Mouse (Mus musculus): ENCODE measurements around the gene Ctnna3. TPM values are rescaled to one million over a fixed set of nuclear protein-coding genes. Genes with fewer than 3 reads are reported as not detected.

The Ctnna3 gene
- polyA plus RNA-seq, 1 experiment from 2014 or later: 0.55 TPM

DNA sequence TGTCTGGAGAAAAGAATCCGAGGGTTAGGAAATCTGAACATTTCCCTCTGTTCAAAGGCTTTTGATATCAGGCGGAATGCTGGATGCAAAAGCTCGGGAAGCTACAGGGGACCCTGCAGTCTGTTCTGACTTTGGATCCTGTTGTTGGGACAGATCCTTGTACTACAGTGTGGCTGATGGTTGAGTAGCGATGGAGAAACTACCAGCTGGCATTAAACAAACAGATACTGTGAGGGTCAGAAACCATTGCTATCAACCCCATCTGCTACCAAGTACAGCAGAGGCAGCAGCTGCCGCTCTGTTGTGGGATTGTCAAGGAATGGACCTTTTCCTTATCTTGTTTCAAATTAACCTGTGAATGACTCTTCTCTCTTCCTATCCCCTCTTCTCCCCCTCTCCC is 504.0 kb downstream of the Ctnna3 start:
- H3K36me3 ChIP-seq (ENCODE audit: insufficient read depth, low read length): no peaks in the 10 kb centered on the region
- H3K9ac ChIP-seq (replicated peaks; ENCODE audit: low read length): no peak overlapping the region
- no peaks in the 10 kb centered on the region for H3K9me3 ChIP-seq (ENCODE audit: low read length)
- H3K4me1 ChIP-seq (ENCODE audit: insufficient read depth, low read length): no peaks in the 10 kb centered on the region
- ATAC-seq (ENCODE audit: low FRiP score, low TSS enrichment): no peak
- no peak overlapping the region for H3K27ac ChIP-seq (ENCODE audit: low read length)
- no peak overlapping the region for H3K4me3 ChIP-seq (ENCODE audit: low read length)
- H3K4me2 ChIP-seq (replicated peaks; ENCODE audit: low read depth, low read length): no peak overlapping the region
- WGBS: 70% methylated on average over 5 of the region's 5 CpGs
- no peaks in the 10 kb centered on the region for H3K27me3 ChIP-seq (ENCODE audit: insufficient read depth, low read length)

DNA sequence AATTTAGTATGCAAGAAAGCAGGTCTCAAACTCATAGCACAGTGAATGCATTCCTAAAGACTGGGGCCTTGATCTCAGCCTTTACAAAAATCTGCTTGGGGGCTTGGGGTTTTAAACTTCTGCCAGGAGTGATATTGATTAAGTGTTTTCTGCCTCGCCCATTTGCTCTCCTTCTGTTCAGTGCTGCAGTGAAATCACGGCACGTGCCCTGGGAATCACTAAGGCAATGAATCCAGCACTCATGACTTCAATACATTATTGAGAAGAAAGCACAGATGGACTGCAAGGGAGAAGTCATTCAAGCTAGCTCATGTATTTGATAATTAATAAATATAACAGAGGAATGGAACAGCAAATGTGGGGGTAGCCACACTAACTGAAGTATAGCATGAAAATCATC is 515.6 kb downstream of the Ctnna3 start:
- Histone ChIP-seq H3K4me2 (replicated peaks; ENCODE audit: low read depth, low read length) (no peak overlapping the region), H3K9me3 (ENCODE audit: low read length) (no peaks in the 10 kb centered on the region), H3K27me3 (ENCODE audit: insufficient read depth, low read length) (no peaks in the 10 kb centered on the region)

DNA sequence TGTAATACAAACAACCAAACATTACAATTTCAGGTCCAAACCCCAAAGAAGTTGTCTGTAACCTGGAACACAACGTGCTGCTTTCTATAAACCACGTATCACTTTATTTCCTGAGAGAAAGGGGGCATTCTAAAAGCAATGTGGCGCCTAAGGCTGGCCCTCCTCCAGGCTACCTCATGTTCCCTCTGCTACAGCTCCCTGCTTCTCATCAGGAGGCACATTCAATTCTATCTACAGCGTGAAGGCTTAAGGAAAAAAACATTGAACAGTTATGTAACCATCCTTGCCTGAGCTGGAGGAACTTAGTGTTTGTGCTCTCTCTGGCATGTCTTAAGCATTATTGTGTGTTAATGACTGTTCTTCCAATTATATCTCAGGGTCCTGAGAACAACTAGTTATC is 517.4 kb downstream of the Ctnna3 start:
- no peak overlapping the region for H3K9ac ChIP-seq (replicated peaks; ENCODE audit: low read length)
- no peak overlapping the region for H3K4me2 ChIP-seq (replicated peaks; ENCODE audit: low read depth, low read length)
- no peaks in the 10 kb centered on the region for H3K36me3 ChIP-seq (ENCODE audit: insufficient read depth, low read length)
- 85% methylated on average over 4 of the region's 4 CpGs for WGBS
- H3K27me3 ChIP-seq (ENCODE audit: insufficient read depth, low read length): no peaks in the 10 kb centered on the region
- H3K9me3 ChIP-seq (ENCODE audit: low read length): no peaks in the 10 kb centered on the region
- no peaks in the 10 kb centered on the region for H3K4me1 ChIP-seq (ENCODE audit: insufficient read depth, low read length)
- ATAC-seq (ENCODE audit: low FRiP score, low TSS enrichment): no peak
- H3K4me3 ChIP-seq (ENCODE audit: low read length): no peak overlapping the region
- no peak overlapping the region for H3K27ac ChIP-seq (ENCODE audit: low read length)

More for the DNA sequence above, 515.6 kb downstream of the Ctnna3 start:
- Histone ChIP-seq H3K4me1 (ENCODE audit: insufficient read depth, low read length) (no peaks in the 10 kb centered on the region), H3K4me3 (ENCODE audit: low read length) (no peak overlapping the region), H3K36me3 (ENCODE audit: insufficient read depth, low read length) (no peaks in the 10 kb centered on the region), H3K9ac (replicated peaks; ENCODE audit: low read length) (no peak overlapping the region), H3K27ac (ENCODE audit: low read length) (no peak overlapping the region)
- 81% methylated on average over 3 of the region's 3 CpGs for WGBS
- no peak for ATAC-seq (ENCODE audit: low FRiP score, low TSS enrichment)

DNA sequence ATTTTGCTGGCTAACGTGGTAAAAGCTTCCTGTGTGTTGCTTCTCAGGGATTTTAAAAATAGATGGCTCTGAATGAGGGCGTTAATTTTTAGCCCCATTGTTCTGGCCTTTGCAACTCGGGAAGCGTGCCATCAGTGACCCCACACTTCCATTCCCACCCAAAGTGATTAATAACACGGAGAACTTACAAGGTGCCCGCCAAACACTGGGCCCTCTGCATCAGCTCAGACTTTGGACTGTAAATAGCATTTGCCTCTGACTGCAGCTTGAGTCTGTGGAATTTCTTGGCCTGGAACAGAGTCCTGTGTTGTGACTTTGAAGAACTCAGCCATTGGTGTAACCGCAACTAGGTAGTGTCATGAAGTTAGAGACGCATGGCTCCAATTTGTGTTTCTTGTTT is 521.0 kb downstream of the Ctnna3 start:
- H3K36me3 ChIP-seq (ENCODE audit: insufficient read depth, low read length): no peaks in the 10 kb centered on the region
- H3K9ac ChIP-seq (replicated peaks; ENCODE audit: low read length): no peak overlapping the region
- no peaks in the 10 kb centered on the region for H3K9me3 ChIP-seq (ENCODE audit: low read length)
- WGBS: 52% methylated on average over 8 of the region's 8 CpGs
- H3K4me1 ChIP-seq (ENCODE audit: insufficient read depth, low read length): no peaks in the 10 kb centered on the region
- H3K27ac ChIP-seq (ENCODE audit: low read length): no peak overlapping the region
- H3K4me3 ChIP-seq (ENCODE audit: low read length): no peak overlapping the region
- H3K4me2 ChIP-seq (replicated peaks; ENCODE audit: low read depth, low read length): no peak overlapping the region
- no peaks in the 10 kb centered on the region for H3K27me3 ChIP-seq (ENCODE audit: insufficient read depth, low read length)
- ATAC-seq (ENCODE audit: low FRiP score, low TSS enrichment): peak; percentile 63; the same call in 1 of the 2 replicates

DNA sequence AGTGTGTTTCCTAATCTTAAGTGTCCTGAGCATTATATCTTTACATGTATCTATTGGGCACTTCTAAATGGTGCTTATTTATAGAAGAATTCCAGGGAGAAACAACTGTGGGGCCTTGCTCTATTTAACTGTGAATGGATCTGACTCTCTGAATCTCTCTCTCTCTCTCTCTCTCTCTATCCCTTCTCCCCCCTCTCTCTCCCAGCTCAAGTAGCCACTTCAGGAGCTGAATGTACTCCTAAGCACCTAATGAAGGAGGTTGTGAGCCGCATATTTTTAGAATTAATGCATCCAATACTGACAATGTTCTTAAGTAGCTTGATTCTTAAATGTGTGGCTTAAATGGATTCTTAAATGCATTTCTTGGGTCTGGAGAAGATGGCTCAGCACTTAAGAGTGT is 521.6 kb downstream of the Ctnna3 start:
- Histone ChIP-seq H3K4me2 (replicated peaks; ENCODE audit: low read depth, low read length) (no peak overlapping the region), H3K9me3 (ENCODE audit: low read length) (no peaks in the 10 kb centered on the region), H3K4me1 (ENCODE audit: insufficient read depth, low read length) (no peaks in the 10 kb centered on the region), H3K27ac (ENCODE audit: low read length) (no peak overlapping the region), H3K4me3 (ENCODE audit: low read length) (no peak overlapping the region), H3K9ac (replicated peaks; ENCODE audit: low read length) (no peak overlapping the region), H3K36me3 (ENCODE audit: insufficient read depth, low read length) (no peaks in the 10 kb centered on the region), H3K27me3 (ENCODE audit: insufficient read depth, low read length) (no peaks in the 10 kb centered on the region)
- WGBS: 96% methylated on average over 1 of the region's 1 CpGs
- no peak for ATAC-seq (ENCODE audit: low FRiP score, low TSS enrichment)

DNA sequence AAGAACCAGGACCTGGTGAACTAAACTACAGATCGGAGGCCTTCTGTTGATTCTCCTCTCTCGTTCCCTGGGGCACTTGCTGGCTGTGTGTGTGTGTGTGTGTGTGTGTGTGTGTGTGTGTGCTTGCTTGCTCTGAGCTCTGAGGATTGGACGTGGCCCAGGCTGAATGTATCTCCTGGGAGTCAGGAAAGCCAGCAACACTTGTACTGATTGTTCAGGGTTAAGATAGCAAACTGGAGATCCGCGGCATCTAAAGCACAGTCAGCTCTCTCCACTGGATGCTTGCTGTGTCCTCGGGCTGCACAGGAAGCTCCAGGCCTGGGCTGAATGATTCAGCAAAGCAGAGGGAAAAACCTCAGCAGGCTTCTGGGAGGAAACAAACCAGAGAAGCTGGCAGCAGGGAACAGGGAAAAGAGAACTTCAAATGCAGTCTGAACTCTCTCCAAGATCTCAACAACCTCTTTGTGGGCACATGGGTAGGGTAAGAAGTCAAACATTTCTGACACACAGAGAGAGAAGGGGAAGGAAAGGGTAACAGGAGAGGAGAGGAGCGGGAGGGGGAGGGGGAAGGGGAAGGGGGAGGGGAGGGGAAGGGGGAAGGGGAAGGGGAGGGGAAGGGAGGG is 524.5 kb downstream of the Ctnna3 start:
- H3K4me3 ChIP-seq (ENCODE audit: low read length): no peak overlapping the region
- 16% methylated on average over 6 of the region's 7 CpGs for WGBS
- no peaks in the 10 kb centered on the region for H3K36me3 ChIP-seq (ENCODE audit: insufficient read depth, low read length)
- no peak overlapping the region for H3K27ac ChIP-seq (ENCODE audit: low read length)
- no peak overlapping the region for H3K4me2 ChIP-seq (replicated peaks; ENCODE audit: low read depth, low read length)
- H3K4me1 ChIP-seq (ENCODE audit: insufficient read depth, low read length): no peaks in the 10 kb centered on the region
- 0 out of 2 replicates have a peak, but pooled peaks have one; percentile 31 for ATAC-seq (ENCODE audit: low FRiP score, low TSS enrichment)
- H3K27me3 ChIP-seq (ENCODE audit: insufficient read depth, low read length): no peaks in the 10 kb centered on the region
- no peak overlapping the region for H3K9ac ChIP-seq (replicated peaks; ENCODE audit: low read length)
- H3K9me3 ChIP-seq (ENCODE audit: low read length): no peaks in the 10 kb centered on the region

DNA sequence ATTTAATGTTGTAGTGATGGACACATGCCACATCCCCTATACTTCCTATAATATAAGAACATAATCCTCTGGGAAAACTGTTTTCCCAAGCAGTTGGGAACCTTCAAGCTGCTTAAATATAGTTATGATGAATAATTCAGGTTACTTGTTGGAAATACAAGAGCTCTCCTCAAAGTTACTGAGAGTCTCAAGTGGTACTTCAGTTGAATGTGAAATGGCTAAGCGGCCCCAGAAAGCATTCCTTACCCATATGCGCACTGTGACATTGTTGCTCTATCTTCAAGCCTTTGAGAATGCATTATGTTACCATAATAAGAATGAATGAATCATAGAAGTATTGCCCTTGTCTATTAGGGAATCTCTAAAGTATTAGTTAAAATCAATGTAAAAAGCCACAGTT is 542.4 kb downstream of the Ctnna3 start:
- no peak for ATAC-seq (ENCODE audit: low FRiP score, low TSS enrichment)

DNA sequence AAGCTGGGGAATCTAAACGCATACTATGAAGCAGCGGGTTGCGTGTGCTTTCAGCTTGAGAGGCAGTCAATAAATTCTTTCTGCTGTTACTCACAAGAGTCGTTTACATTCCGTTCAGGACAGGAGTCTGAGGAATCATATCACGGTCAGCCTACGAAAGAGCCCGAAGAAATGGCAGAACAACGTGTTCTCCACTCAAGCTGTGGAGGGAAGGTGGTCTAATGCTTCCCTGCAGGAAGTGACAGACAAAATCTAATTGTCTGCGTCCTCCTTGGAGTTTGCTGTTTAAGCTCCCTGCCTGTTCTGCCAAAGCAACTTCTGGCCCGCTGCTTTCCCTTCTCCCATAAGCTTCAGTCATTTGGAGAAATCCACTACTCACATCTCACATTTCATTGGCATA is 548.2 kb downstream of the Ctnna3 start:
- H3K4me2 ChIP-seq (replicated peaks; ENCODE audit: low read depth, low read length): peak overlapping the region; percentile 40
- H3K27me3 ChIP-seq (ENCODE audit: insufficient read depth, low read length): no peaks in the 10 kb centered on the region
- WGBS: 28% methylated on average over 11 of the region's 11 CpGs
- no peaks in the 10 kb centered on the region for H3K9me3 ChIP-seq (ENCODE audit: low read length)
- 0 out of 2 replicates have a peak overlapping the region, but pooled peaks have one; percentile 22 for H3K9ac ChIP-seq (replicated peaks; ENCODE audit: low read length)
- peak overlapping the region; percentile 20 for H3K4me3 ChIP-seq (ENCODE audit: low read length)
- H3K4me1 ChIP-seq (ENCODE audit: insufficient read depth, low read length): peaks cover 9% of the 10 kb centered on the region; the same call in 1 of the 2 replicates
- H3K27ac ChIP-seq (ENCODE audit: low read length): no peak overlapping the region
- H3K36me3 ChIP-seq (ENCODE audit: insufficient read depth, low read length): no peaks in the 10 kb centered on the region
- ATAC-seq (ENCODE audit: low FRiP score, low TSS enrichment): no peak

More for the DNA sequence above, 542.4 kb downstream of the Ctnna3 start:
- Histone ChIP-seq H3K9me3 (ENCODE audit: low read length) (no peaks in the 10 kb centered on the region), H3K4me1 (ENCODE audit: insufficient read depth, low read length) (no peaks in the 10 kb centered on the region), H3K27ac (ENCODE audit: low read length) (no peak overlapping the region), H3K4me2 (replicated peaks; ENCODE audit: low read depth, low read length) (no peak overlapping the region), H3K36me3 (ENCODE audit: insufficient read depth, low read length) (no peaks in the 10 kb centered on the region), H3K4me3 (ENCODE audit: low read length) (no peak overlapping the region), H3K9ac (replicated peaks; ENCODE audit: low read length) (no peak overlapping the region), H3K27me3 (ENCODE audit: insufficient read depth, low read length) (no peaks in the 10 kb centered on the region)
- 94% methylated on average over 2 of the region's 2 CpGs for WGBS

DNA sequence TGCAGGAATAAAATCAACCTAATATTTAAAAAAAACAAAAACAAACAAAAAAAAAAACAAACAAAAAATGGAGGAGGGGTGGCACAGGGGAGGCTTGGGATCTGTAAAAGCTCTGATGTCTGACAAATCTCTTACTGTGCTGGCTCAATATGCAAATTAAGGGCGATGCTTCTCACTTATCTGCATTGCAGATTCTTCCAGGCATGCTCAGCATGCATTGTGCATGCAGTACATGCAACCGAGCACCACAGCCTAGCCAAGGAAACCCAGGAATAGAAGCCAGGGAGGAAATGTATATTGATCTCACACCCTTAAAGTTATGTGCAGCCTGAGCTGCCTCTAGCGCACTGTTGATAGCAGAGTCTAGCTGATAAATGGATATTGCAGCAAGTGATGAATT is 548.6 kb downstream of the Ctnna3 start:
- Histone ChIP-seq H3K4me3 (ENCODE audit: low read length) (no peak overlapping the region), H3K9ac (replicated peaks; ENCODE audit: low read length) (no peak overlapping the region), H3K4me2 (replicated peaks; ENCODE audit: low read depth, low read length) (no peak overlapping the region), H3K27ac (ENCODE audit: low read length) (no peak overlapping the region), H3K9me3 (ENCODE audit: low read length) (no peaks in the 10 kb centered on the region), H3K4me1 (ENCODE audit: insufficient read depth, low read length) (peaks cover 9% of the 10 kb centered on the region; the same call in 1 of the 2 replicates), H3K36me3 (ENCODE audit: insufficient read depth, low read length) (no peaks in the 10 kb centered on the region), H3K27me3 (ENCODE audit: insufficient read depth, low read length) (no peaks in the 10 kb centered on the region)
- ATAC-seq (ENCODE audit: low FRiP score, low TSS enrichment): no peak
- 58% methylated on average over 3 of the region's 3 CpGs for WGBS

DNA sequence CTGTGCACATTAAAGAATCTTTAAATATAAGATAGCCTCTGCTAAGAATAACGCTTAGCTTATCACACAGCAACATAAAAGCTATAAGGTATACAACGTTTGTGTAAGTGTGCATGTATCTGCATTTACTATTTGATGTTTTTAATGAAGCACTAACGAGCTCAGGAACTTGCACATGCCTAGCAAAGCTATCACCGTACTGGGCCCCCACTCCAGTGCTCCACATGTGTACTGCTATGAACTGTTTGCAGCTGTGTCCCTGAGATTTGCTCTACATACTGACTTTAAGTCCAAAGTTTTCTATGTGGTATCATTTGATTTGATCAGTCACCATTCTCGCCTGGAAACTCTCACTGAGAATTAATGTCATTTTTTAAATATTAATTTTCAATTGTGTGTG is 549.1 kb downstream of the Ctnna3 start:
- Histone ChIP-seq H3K36me3 (ENCODE audit: insufficient read depth, low read length) (no peaks in the 10 kb centered on the region), H3K27me3 (ENCODE audit: insufficient read depth, low read length) (no peaks in the 10 kb centered on the region), H3K4me2 (replicated peaks; ENCODE audit: low read depth, low read length) (no peak overlapping the region), H3K9me3 (ENCODE audit: low read length) (no peaks in the 10 kb centered on the region), H3K27ac (ENCODE audit: low read length) (no peak overlapping the region), H3K4me3 (ENCODE audit: low read length) (no peak overlapping the region), H3K4me1 (ENCODE audit: insufficient read depth, low read length) (peaks cover 9% of the 10 kb centered on the region; the same call in 1 of the 2 replicates), H3K9ac (replicated peaks; ENCODE audit: low read length) (no peak overlapping the region)
- no peak for ATAC-seq (ENCODE audit: low FRiP score, low TSS enrichment)
- 85% methylated on average over 5 of the region's 5 CpGs for WGBS
